Mouse (Mus musculus): Measurements from ENCODE around the gene Tmem178b. TPM values are rescaled to one million over a fixed set of nuclear protein-coding genes. Genes with fewer than 3 reads are reported as not detected.
A peak's percentile ranks its signal among the peaks of the same experiment; 100 is the strongest.

The Tmem178b gene
- polyA plus RNA-seq, 1 experiment: 0.62 TPM

GRCm38 (mm10) chr6:40161381-40161780 lies 288.3 kb downstream of the Tmem178b start:
- no peak for DNase-seq (ENCODE audit: low read depth)

- DNase-seq (ENCODE audit: low read depth): no peak
Observed at GRCm38 (mm10) chr6:40173559-40173958, 300.5 kb downstream of the Tmem178b start.

GRCm38 (mm10) chr6:40177870-40178269 lies 304.8 kb downstream of the Tmem178b start:
- DNase-seq (ENCODE audit: low read depth): no peak

- no peak for DNase-seq (ENCODE audit: low read depth)
Observed at GRCm38 (mm10) chr6:40180551-40180950, 307.5 kb downstream of the Tmem178b start.

GRCm38 (mm10) chr6:40200661-40201060 lies 327.6 kb downstream of the Tmem178b start:
- no peak for DNase-seq (ENCODE audit: low read depth)

- DNase-seq (ENCODE audit: low read depth): no peak
Observed at GRCm38 (mm10) chr6:40202602-40203001, 329.5 kb downstream of the Tmem178b start.

GRCm38 (mm10) chr6:40205380-40205779 lies 332.3 kb downstream of the Tmem178b start:
- no peak for DNase-seq (ENCODE audit: low read depth)

GRCm38 (mm10) chr6:40208014-40208413 lies 334.9 kb downstream of the Tmem178b start:
- no peak for DNase-seq (ENCODE audit: low read depth)

- peak; percentile 8 for DNase-seq (ENCODE audit: low read depth)
Observed at GRCm38 (mm10) chr6:40209172-40209571, 336.1 kb downstream of the Tmem178b start.

- no peak for DNase-seq (ENCODE audit: low read depth)
Observed at GRCm38 (mm10) chr6:40217154-40217553, 344.1 kb downstream of the Tmem178b start.

GRCm38 (mm10) chr6:40217651-40218050 lies 344.6 kb downstream of the Tmem178b start:
- DNase-seq (ENCODE audit: low read depth): no peak

GRCm38 (mm10) chr6:40220634-40221120 lies 347.6 kb downstream of the Tmem178b start:
- no peak for DNase-seq (ENCODE audit: low read depth)

GRCm38 (mm10) chr6:40225585-40226280 lies 352.7 kb downstream of the Tmem178b start:
- DNase-seq (ENCODE audit: low read depth): no peak

- no peak for DNase-seq (ENCODE audit: low read depth)
Observed at GRCm38 (mm10) chr6:40228981-40229380, 355.9 kb downstream of the Tmem178b start.

GRCm38 (mm10) chr6:40229985-40230384 lies 356.9 kb downstream of the Tmem178b start:
- DNase-seq (ENCODE audit: low read depth): no peak

- no peak for DNase-seq (ENCODE audit: low read depth)
Observed at GRCm38 (mm10) chr6:40234066-40234465, 361.0 kb downstream of the Tmem178b start.

GRCm38 (mm10) chr6:40235793-40236470 lies 362.9 kb downstream of the Tmem178b start:
- DNase-seq (ENCODE audit: low read depth): no peak

- DNase-seq (ENCODE audit: low read depth): no peak
Observed at GRCm38 (mm10) chr6:40236841-40237765, 364.0 kb downstream of the Tmem178b start.

GRCm38 (mm10) chr6:40238857-40239256 lies 365.8 kb downstream of the Tmem178b start:
- no peak for DNase-seq (ENCODE audit: low read depth)

- DNase-seq (ENCODE audit: low read depth): no peak
Observed at GRCm38 (mm10) chr6:40240671-40241070, 367.6 kb downstream of the Tmem178b start.

- no peak for DNase-seq (ENCODE audit: low read depth)
Observed at GRCm38 (mm10) chr6:40247398-40247946, 374.4 kb downstream of the Tmem178b start.

GRCm38 (mm10) chr6:40249939-40250338 lies 376.9 kb downstream of the Tmem178b start:
- DNase-seq (ENCODE audit: low read depth): no peak

Measured in gonadal fat pad, adult 2 months (tissue).